Mouse (Mus musculus) thymus, adult 2 months (tissue): ENCODE measurements around the gene Rad51b.

Source experiments
- CTCF ChIP-seq: fragments of 200-500 bp; IDR thresholded peaks from 2 replicates; pipeline ENCODE4 v1.5.1; 2012; ENCODE audit warnings: mild to moderate bottlenecking, control low read depth, low read length, moderate library complexity, borderline replicate concordance; ENCODE audit not compliant: control insufficient read depth, poor library complexity, insufficient read depth; ENCODE audit errors: extremely low read depth
- POLR2A ChIP-seq: fragments of 200-500 bp; IDR thresholded peaks from 2 replicates; pipeline ENCODE4 v1.6.1; 2012; ENCODE audit warnings: mild to moderate bottlenecking, low read length, control low read depth, moderate library complexity; ENCODE audit not compliant: control insufficient read depth, poor library complexity, insufficient read depth; ENCODE audit errors: extremely low read depth

DNA sequence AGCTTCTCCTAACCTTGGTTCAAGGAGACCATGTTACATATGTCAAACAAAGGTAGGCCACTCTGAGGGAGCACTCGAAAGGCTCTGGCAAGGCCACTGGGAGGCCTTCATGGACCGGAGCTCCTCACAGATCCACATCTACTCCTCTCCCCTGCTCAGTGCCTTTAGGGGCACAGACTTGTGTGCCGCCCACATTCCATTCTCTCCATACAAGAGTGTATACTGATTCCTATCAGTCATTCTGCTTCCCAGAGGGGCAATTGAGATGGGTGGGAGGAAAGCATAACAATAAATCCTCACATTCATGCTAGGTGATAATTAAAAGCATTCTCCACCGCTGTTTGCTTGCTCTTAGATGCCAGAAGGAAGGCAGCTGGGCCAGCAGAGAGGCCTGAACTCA is 458.5 kb downstream of the Rad51b start:
- no peak for TF ChIP-seq POLR2A
- TF ChIP-seq CTCF = no peak
